Mouse (Mus musculus): ENCODE measurements around the gene Usp45. TPM values are rescaled to one million over a fixed set of nuclear protein-coding genes. Genes with fewer than 3 reads are reported as not detected.

The Usp45 gene
- polyA plus RNA-seq, 1 experiment from 2014 or later, result 11.2 TPM

DNA sequence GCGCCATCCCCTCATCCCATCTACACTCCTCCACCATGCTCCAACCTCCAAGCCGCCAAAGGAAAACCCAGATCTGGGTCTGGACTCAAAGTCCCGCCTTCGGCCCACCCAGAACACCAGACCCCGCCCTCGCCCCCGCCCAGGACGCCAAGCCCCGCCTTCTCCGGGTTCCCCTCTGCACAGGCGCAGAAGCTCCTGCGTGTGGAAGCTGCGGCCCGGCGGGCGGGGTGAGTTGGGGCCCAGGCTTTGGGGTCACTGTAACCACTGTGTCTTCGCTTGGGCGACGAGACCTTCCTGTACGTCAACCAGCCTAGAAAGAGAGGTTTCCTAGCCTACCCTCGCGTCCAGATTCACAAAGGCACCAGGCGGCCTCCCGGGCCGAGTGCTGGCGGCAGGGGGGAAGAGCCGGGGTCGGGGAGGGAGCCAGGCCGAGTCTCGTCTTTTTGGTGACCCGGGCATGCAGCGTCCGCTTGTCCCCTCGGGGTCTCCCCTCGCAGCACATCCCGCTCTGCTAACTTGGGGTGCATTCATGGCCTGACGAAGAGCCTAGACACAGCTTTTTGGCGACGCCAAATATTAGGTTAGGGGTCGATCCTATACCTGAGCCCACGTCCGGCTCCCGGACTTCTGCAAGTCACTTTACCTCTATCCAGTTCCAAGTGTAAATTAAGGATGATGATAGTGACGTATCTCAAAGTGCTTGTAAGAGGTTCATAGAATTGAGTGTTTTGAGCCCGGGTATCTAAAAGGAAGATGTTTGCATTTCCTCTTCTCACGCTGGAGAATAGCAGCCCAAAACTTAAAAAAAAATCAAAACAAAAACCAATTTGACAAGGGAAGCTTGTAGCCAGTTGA, 9.4 kb downstream of the Usp45 start:
- under 1% methylated on average over 46 of the region's 46 CpGs for WGBS
- Histone ChIP-seq H3K36me3 (ENCODE audit: control insufficient read depth, insufficient read depth, low read length) (peaks cover 17% of the 10 kb centered on the region), H3K4me1 (ENCODE audit: control insufficient read depth in 2 of 2, insufficient read depth in 2 of 2, low read length in 2 of 2) (peaks cover 0 to 7% of the 10 kb centered on the region in 2 experiments; a peak in 1 of 4 replicates), H3K27ac (replicated peaks in 1 of 2; ENCODE audit: control insufficient read depth in 1 of 2, insufficient read depth in 1 of 2, low read depth in 2 of 2, low read length in 2 of 2) (peak overlapping the region in 1 of 2 experiments; percentile 66; a peak in 2 of 4 replicates), H3K4me2 (ENCODE audit: low read length) (peak overlapping the region; percentile 87), H3K27me3 (ENCODE audit: control insufficient read depth, insufficient read depth, low read length) (no peaks in the 10 kb centered on the region), H3K9me3 (ENCODE audit: control insufficient read depth, low read length) (no peaks in the 10 kb centered on the region), H3K9ac (ENCODE audit: low read length) (peak overlapping the region; percentile 91), H3K4me3 (ENCODE audit: control insufficient read depth in 1 of 2, insufficient read depth in 1 of 2, low read depth in 1 of 2, low read length in 2 of 2) (peak overlapping the region; percentile 80 to 90)
- peak; percentile 96 for ATAC-seq (ENCODE audit: insufficient number of reproducible peaks, insufficient read depth, low FRiP score, low read depth)

DNA sequence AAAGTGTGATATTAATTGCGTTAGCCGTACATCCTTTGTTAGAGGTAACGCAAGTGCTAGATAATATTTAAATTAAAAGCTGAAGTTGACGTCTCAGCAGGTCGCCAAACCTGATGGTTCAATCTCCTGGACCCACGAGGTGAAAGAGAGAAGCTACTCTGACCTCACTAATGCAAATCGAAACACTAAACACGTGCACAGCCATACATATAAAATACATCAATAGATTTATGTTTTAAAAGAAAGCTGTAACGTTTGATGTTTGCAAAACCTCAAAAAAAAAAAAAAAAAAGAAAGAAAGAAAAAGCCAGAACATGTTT, 9.9 kb downstream of the Usp45 start:
- Histone ChIP-seq H3K9me3 (ENCODE audit: control insufficient read depth, low read length) (no peaks in the 10 kb centered on the region), H3K9ac (ENCODE audit: low read length) (peak overlapping the region; percentile 91), H3K27ac (replicated peaks in 1 of 2; ENCODE audit: control insufficient read depth in 1 of 2, insufficient read depth in 1 of 2, low read depth in 2 of 2, low read length in 2 of 2) (no peak overlapping the region)

DNA sequence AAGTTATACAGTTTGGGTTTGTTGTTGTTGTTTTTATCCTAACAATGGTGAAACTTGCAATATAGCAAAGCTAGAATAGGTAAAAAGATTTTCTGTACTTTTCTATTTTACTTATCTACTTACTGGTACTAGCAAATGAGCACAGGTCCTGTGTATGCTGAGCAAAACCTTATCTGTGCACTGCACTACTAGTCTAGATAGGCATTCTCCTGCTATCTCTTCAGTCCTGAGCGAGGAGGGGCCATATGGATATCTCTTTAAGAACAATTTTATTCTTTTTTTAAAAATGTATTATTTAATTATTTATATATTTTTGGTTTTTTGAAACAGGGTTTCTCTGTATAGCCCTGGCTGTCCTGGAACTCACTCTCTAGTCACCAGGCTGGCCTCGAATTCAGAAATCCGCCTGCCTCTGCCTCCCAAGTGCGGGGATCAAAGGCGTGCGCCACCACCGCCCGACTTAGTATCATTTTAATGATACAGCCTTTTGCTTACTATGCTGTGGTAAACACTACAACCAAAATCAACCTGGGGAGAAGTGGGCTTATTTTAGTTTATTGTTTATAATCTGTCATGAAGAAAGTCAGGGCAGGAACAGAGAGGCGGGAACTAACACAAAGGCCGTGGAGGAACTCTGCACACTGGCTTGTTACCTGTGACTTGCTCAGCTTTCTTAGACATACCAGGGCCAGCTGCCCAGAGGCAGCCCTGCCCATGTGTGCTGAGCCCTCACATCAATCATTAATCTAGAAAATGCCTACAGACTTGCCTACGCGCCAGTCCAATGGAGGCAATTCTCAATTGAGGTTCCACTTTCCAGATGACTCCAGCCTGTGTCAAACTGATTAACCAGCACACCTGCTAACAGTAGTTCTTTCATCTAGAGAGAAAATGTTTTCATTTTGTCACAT, 14.1 kb downstream of the Usp45 start:
- H3K27me3 ChIP-seq (ENCODE audit: control insufficient read depth, insufficient read depth, low read length), result no peaks in the 10 kb centered on the region
- 93% methylated on average over 12 of the region's 12 CpGs for WGBS
- ATAC-seq (ENCODE audit: insufficient number of reproducible peaks, insufficient read depth, low FRiP score, low read depth), result no peak
- H3K27ac ChIP-seq (replicated peaks in 1 of 2; ENCODE audit: control insufficient read depth in 1 of 2, insufficient read depth in 1 of 2, low read depth in 2 of 2, low read length in 2 of 2), result no peak overlapping the region
- no peaks in the 10 kb centered on the region for H3K9me3 ChIP-seq (ENCODE audit: control insufficient read depth, low read length)
- H3K4me1 ChIP-seq (ENCODE audit: control insufficient read depth in 2 of 2, insufficient read depth in 2 of 2, low read length in 2 of 2), result peaks cover 0 to 4% of the 10 kb centered on the region in 2 experiments; a peak in 1 of 4 replicates
- no peak overlapping the region for H3K4me2 ChIP-seq (ENCODE audit: low read length)
- no peak overlapping the region for H3K9ac ChIP-seq (ENCODE audit: low read length)
- H3K36me3 ChIP-seq (ENCODE audit: control insufficient read depth, insufficient read depth, low read length), result peaks cover 63% of the 10 kb centered on the region
- H3K4me3 ChIP-seq (ENCODE audit: control insufficient read depth in 1 of 2, insufficient read depth in 1 of 2, low read depth in 1 of 2, low read length in 2 of 2), result no peak overlapping the region

More for the DNA sequence above, 9.9 kb downstream of the Usp45 start:
- Histone ChIP-seq H3K4me3 (ENCODE audit: control insufficient read depth in 1 of 2, insufficient read depth in 1 of 2, low read depth in 1 of 2, low read length in 2 of 2) (peak overlapping the region; percentile 80 to 90; a peak in 3 of 4 replicates), H3K4me2 (ENCODE audit: low read length) (peak overlapping the region; percentile 87), H3K4me1 (ENCODE audit: control insufficient read depth in 2 of 2, insufficient read depth in 2 of 2, low read length in 2 of 2) (peaks cover 0 to 7% of the 10 kb centered on the region in 2 experiments; a peak in 1 of 4 replicates), H3K36me3 (ENCODE audit: control insufficient read depth, insufficient read depth, low read length) (peaks cover 23% of the 10 kb centered on the region), H3K27me3 (ENCODE audit: control insufficient read depth, insufficient read depth, low read length) (no peaks in the 10 kb centered on the region)
- 7% methylated on average over 9 of the region's 9 CpGs for WGBS
- no peak for ATAC-seq (ENCODE audit: insufficient number of reproducible peaks, insufficient read depth, low FRiP score, low read depth)

DNA sequence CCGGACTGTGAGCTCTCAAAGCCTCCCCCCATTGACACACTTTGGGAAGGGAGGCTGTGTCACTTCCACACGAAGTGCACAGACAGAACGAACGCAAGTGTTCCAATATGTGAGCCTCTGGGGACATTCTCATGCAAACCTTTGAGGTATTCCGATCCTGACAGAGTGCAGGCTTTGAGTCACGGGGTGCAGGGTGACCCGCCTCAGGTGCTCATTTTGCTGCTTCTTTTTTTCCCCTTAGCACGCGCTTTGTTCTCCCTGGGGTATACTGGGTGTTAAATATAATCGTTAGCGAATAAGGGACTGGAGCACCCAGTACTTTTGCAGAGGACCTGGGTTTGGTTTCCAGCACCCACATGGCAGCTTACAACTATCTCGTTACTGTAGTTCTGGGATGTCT, 19.3 kb downstream of the Usp45 start:
- Histone ChIP-seq H3K4me1 (ENCODE audit: control insufficient read depth in 2 of 2, insufficient read depth in 2 of 2, low read length in 2 of 2) (no peaks in the 10 kb centered on the region), H3K27me3 (ENCODE audit: control insufficient read depth, insufficient read depth, low read length) (no peaks in the 10 kb centered on the region)

GRCm38 (mm10) chr4:21788903-21789302, 21.9 kb downstream of the Usp45 start:
- no peak for ATAC-seq (ENCODE audit: insufficient number of reproducible peaks, insufficient read depth, low FRiP score, low read depth)
- H3K9me3 ChIP-seq (ENCODE audit: control insufficient read depth, low read length), result no peaks in the 10 kb centered on the region
- no peak overlapping the region for H3K4me3 ChIP-seq (ENCODE audit: control insufficient read depth in 1 of 2, insufficient read depth in 1 of 2, low read depth in 1 of 2, low read length in 2 of 2)
- 85% methylated on average over 6 of the region's 6 CpGs for WGBS
- peaks cover 44% of the 10 kb centered on the region for H3K36me3 ChIP-seq (ENCODE audit: control insufficient read depth, insufficient read depth, low read length)
- H3K27me3 ChIP-seq (ENCODE audit: control insufficient read depth, insufficient read depth, low read length), result no peaks in the 10 kb centered on the region
- no peak overlapping the region for H3K4me2 ChIP-seq (ENCODE audit: low read length)
- H3K4me1 ChIP-seq (ENCODE audit: control insufficient read depth in 2 of 2, insufficient read depth in 2 of 2, low read length in 2 of 2), result peaks cover 0 to 3% of the 10 kb centered on the region in 2 experiments; a peak in 1 of 4 replicates
- no peak overlapping the region for H3K27ac ChIP-seq (replicated peaks in 1 of 2; ENCODE audit: control insufficient read depth in 1 of 2, insufficient read depth in 1 of 2, low read depth in 2 of 2, low read length in 2 of 2)
- H3K9ac ChIP-seq (ENCODE audit: low read length), result no peak overlapping the region

More for the DNA sequence above, 19.3 kb downstream of the Usp45 start:
- Histone ChIP-seq H3K27ac (replicated peaks in 1 of 2; ENCODE audit: control insufficient read depth in 1 of 2, insufficient read depth in 1 of 2, low read depth in 2 of 2, low read length in 2 of 2) (no peak overlapping the region), H3K9me3 (ENCODE audit: control insufficient read depth, low read length) (no peaks in the 10 kb centered on the region), H3K36me3 (ENCODE audit: control insufficient read depth, insufficient read depth, low read length) (peaks cover 65% of the 10 kb centered on the region), H3K9ac (ENCODE audit: low read length) (no peak overlapping the region), H3K4me2 (ENCODE audit: low read length) (no peak overlapping the region), H3K4me3 (ENCODE audit: control insufficient read depth in 1 of 2, insufficient read depth in 1 of 2, low read depth in 1 of 2, low read length in 2 of 2) (no peak overlapping the region)
- no peak for ATAC-seq (ENCODE audit: insufficient number of reproducible peaks, insufficient read depth, low FRiP score, low read depth)
- 93% methylated on average over 12 of the region's 12 CpGs for WGBS

DNA sequence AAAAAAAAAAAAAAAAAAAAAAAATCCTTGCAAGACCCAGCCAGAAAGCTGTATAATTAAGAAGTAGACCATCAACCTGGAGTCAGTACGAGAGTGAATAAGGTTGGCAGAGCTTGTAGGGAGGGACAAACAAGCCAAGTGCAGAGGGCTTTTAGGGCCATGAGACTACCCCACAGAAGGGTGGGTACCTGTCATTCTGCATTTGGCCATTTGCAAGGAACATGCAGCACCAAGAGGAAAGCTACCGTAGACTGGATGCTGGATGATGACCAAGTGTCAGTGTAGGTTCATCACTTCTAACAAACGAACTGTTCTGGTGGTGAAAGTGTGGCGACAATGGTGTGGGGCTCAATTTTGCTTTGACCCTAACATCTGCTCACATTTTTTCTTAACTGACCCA, 22.9 kb downstream of the Usp45 start:
- Histone ChIP-seq H3K4me1 (ENCODE audit: control insufficient read depth in 2 of 2, insufficient read depth in 2 of 2, low read length in 2 of 2) (peaks cover 0 to 3% of the 10 kb centered on the region in 2 experiments; a peak in 1 of 4 replicates), H3K4me2 (ENCODE audit: low read length) (no peak overlapping the region), H3K27me3 (ENCODE audit: control insufficient read depth, insufficient read depth, low read length) (no peaks in the 10 kb centered on the region), H3K9ac (ENCODE audit: low read length) (no peak overlapping the region), H3K4me3 (ENCODE audit: control insufficient read depth in 1 of 2, insufficient read depth in 1 of 2, low read depth in 1 of 2, low read length in 2 of 2) (no peak overlapping the region), H3K27ac (replicated peaks in 1 of 2; ENCODE audit: control insufficient read depth in 1 of 2, insufficient read depth in 1 of 2, low read depth in 2 of 2, low read length in 2 of 2) (no peak overlapping the region), H3K36me3 (ENCODE audit: control insufficient read depth, insufficient read depth, low read length) (peaks cover 34% of the 10 kb centered on the region), H3K9me3 (ENCODE audit: control insufficient read depth, low read length) (no peaks in the 10 kb centered on the region)
- WGBS, result 72% methylated on average over 4 of the region's 4 CpGs
- no peak for ATAC-seq (ENCODE audit: insufficient number of reproducible peaks, insufficient read depth, low FRiP score, low read depth)

GRCm38 (mm10) chr4:21793631-21794030, 26.7 kb downstream of the Usp45 start:
- Histone ChIP-seq H3K36me3 (ENCODE audit: control insufficient read depth, insufficient read depth, low read length) (peaks cover 36% of the 10 kb centered on the region), H3K4me2 (ENCODE audit: low read length) (no peak overlapping the region), H3K4me1 (ENCODE audit: control insufficient read depth in 2 of 2, insufficient read depth in 2 of 2, low read length in 2 of 2) (peaks cover 0 to 3% of the 10 kb centered on the region in 2 experiments; a peak in 1 of 4 replicates), H3K9me3 (ENCODE audit: control insufficient read depth, low read length) (no peaks in the 10 kb centered on the region), H3K27me3 (ENCODE audit: control insufficient read depth, insufficient read depth, low read length) (no peaks in the 10 kb centered on the region), H3K27ac (replicated peaks in 1 of 2; ENCODE audit: control insufficient read depth in 1 of 2, insufficient read depth in 1 of 2, low read depth in 2 of 2, low read length in 2 of 2) (no peak overlapping the region), H3K4me3 (ENCODE audit: control insufficient read depth in 1 of 2, insufficient read depth in 1 of 2, low read depth in 1 of 2, low read length in 2 of 2) (no peak overlapping the region), H3K9ac (ENCODE audit: low read length) (no peak overlapping the region)
- ATAC-seq (ENCODE audit: insufficient number of reproducible peaks, insufficient read depth, low FRiP score, low read depth), result no peak
- WGBS, result 23% methylated on average over 3 of the region's 3 CpGs
